Mouse (Mus musculus): ENCODE measurements around the gene Ap2a1.

DNA sequence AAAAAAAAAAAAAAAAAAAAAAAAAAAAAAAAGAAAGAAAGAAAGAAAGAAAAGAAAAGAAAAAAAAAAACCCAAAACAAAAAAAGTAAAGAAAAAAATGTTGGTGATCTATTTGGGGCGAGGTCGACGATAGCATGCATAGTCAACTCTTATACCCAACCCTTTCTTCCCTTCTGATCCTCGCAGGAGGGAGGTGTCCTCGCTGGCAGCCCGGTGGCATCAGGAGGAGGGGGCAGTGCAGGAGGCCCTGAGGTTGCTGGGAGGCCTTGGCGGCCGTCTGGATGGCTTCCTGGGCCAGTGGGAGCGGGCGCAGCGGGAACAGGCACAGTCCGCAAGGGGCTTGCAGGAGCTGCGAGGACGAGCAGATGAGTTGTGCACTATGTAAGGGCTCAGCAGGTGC lies 24.3 kb upstream of the Ap2a1 start:
- no peak for TF ChIP-seq POLR2A (IDR thresholded peaks at IDR 0.05; ENCODE audit: borderline replicate concordance, low read depth, low read length)
- no peak for TF ChIP-seq CTCF (IDR thresholded peaks at IDR 0.05; ENCODE audit: low read depth, low read length)

Measured in bone marrow macrophage, adult 2 months (primary cell).